Mouse (Mus musculus) kidney, embryonic 16.5 days (tissue): Measurements from ENCODE around the gene Exosc5. TPM values are rescaled to one million over a fixed set of nuclear protein-coding genes. Genes with fewer than 3 reads are reported as not detected.

Experiments used
- ATAC-seq: fragments of 200-750 bp; cut with Nextera tagmentation; 2 replicates; pipeline ENCODE4 v1.8.0; 2017; ENCODE audit warnings: moderate TSS enrichment; ENCODE audit not compliant: low FRiP score, low TSS enrichment
- H3K27ac ChIP-seq: fragments of 300-500 bp; sonication (generic); 2 replicates; pipeline ENCODE4 v1.5.1; 2014; ENCODE audit warnings: low read length
- H3K27me3 ChIP-seq: fragments of 300-500 bp; sonication (generic); 2 replicates; pipeline ENCODE4 v1.6.1; 2014; ENCODE audit warnings: low read length, control low read depth, mixed read lengths; ENCODE audit not compliant: insufficient read depth
- H3K36me3 ChIP-seq: fragments of 300-500 bp; sonication (generic); 2 replicates; pipeline ENCODE4 v1.6.1; 2014; ENCODE audit warnings: low read length, control low read depth, mixed read lengths; ENCODE audit not compliant: insufficient read depth
- H3K4me1 ChIP-seq: fragments of 300-500 bp; sonication (generic); 2 replicates; pipeline ENCODE4 v1.6.1; 2014; ENCODE audit warnings: low read length, control low read depth, mixed read lengths; ENCODE audit not compliant: insufficient read depth
- H3K4me2 ChIP-seq: fragments of 300-500 bp; sonication (generic); replicated peaks from 2 replicates; pipeline ENCODE4 v1.6.1; 2014; ENCODE audit warnings: low read depth, low read length
- H3K4me3 ChIP-seq: fragments of 300-500 bp; sonication (generic); 2 replicates; pipeline ENCODE4 v1.5.1; 2014; ENCODE audit warnings: mild to moderate bottlenecking, low read length
- H3K9ac ChIP-seq: fragments of 300-500 bp; sonication (generic); replicated peaks from 2 replicates; pipeline ENCODE4 v1.6.1; 2014; ENCODE audit warnings: low read length
- H3K9me3 ChIP-seq: fragments of 300-500 bp; sonication (generic); 2 replicates; pipeline ENCODE4 v1.6.1; 2016; ENCODE audit warnings: low read length, control low read depth
- WGBS: fragments of 180-500 bp; shearing (Covaris S2); extraction: QIAGEN DNeasy Blood & Tissue Kit; methylation state at CpG from one replicate; pipeline ENCODE4 v1.1.7; 2014; 5-methylcytosine and 5-hydroxymethylcytosine counted together
- polyA plus RNA-seq: library from polyadenylated mRNA; unstranded; fragments of >200 nt; fragmentation: Nextera tagmentation; extraction: Ambion mirVana; gene quantifications from 2 replicates; pipeline ENCODE4 v1.2.1, GENCODE M21; 2015

The Exosc5 gene
- polyA plus RNA-seq, 1 experiment from 2014 or later: 90.0 TPM

- H3K36me3 ChIP-seq: no peaks in the 10 kb centered on the region
- no peak overlapping the region for H3K9ac ChIP-seq
- H3K27ac ChIP-seq: no peak overlapping the region
- no peaks in the 10 kb centered on the region for H3K9me3 ChIP-seq
- WGBS: 83% methylated on average over 12 of the region's 12 CpGs
- no peaks in the 10 kb centered on the region for H3K27me3 ChIP-seq
- H3K4me3 ChIP-seq: no peak overlapping the region
- peaks cover 7% of the 10 kb centered on the region for H3K4me1 ChIP-seq
- ATAC-seq: no peak
- H3K4me2 ChIP-seq: no peak overlapping the region
Measured at GRCm38 (mm10) chr7:25652244-25652759, 6.7 kb upstream of the Exosc5 start.

GRCm38 (mm10) chr7:25655601-25656428, 3.1 kb upstream of the Exosc5 start:
- Histone ChIP-seq H3K4me2 (no peak overlapping the region), H3K27me3 (no peaks in the 10 kb centered on the region), H3K9me3 (no peaks in the 10 kb centered on the region), H3K4me3 (no peak overlapping the region), H3K36me3 (no peaks in the 10 kb centered on the region), H3K9ac (no peak overlapping the region), H3K4me1 (peaks cover 22% of the 10 kb centered on the region), H3K27ac (no peak overlapping the region)
- WGBS: 80% methylated on average over 11 of the region's 11 CpGs
- ATAC-seq: no peak

- ATAC-seq: no peak
- Histone ChIP-seq H3K4me3 (peak overlapping the region; percentile 77), H3K9ac (peak overlapping the region; percentile 76), H3K4me2 (peak overlapping the region; percentile 79), H3K36me3 (no peaks in the 10 kb centered on the region), H3K27ac (no peak overlapping the region), H3K9me3 (no peaks in the 10 kb centered on the region), H3K4me1 (peaks cover 22% of the 10 kb centered on the region), H3K27me3 (no peaks in the 10 kb centered on the region)
- WGBS: 37% methylated on average over 10 of the region's 10 CpGs
Measured at GRCm38 (mm10) chr7:25657785-25658184, 1.2 kb upstream of the Exosc5 start.

- 96% methylated on average over 8 of the region's 8 CpGs for WGBS
- peaks cover 35% of the 10 kb centered on the region for H3K36me3 ChIP-seq
- no peak overlapping the region for H3K4me3 ChIP-seq
- no peak for ATAC-seq
- H3K27me3 ChIP-seq: no peaks in the 10 kb centered on the region
- no peak overlapping the region for H3K27ac ChIP-seq
- H3K4me1 ChIP-seq: no peaks in the 10 kb centered on the region
- H3K9me3 ChIP-seq: no peaks in the 10 kb centered on the region
- H3K4me2 ChIP-seq: no peak overlapping the region
- H3K9ac ChIP-seq: no peak overlapping the region
Measured at GRCm38 (mm10) chr7:25666381-25666780, 7.4 kb downstream of the Exosc5 start.

GRCm38 (mm10) chr7:25669158-25669557, 10.2 kb downstream of the Exosc5 start:
- H3K4me2 ChIP-seq: no peak overlapping the region
- ATAC-seq: no peak

GRCm38 (mm10) chr7:25669631-25670030, 10.7 kb downstream of the Exosc5 start:
- Histone ChIP-seq H3K36me3 (peaks cover 25% of the 10 kb centered on the region), H3K27ac (no peak overlapping the region), H3K4me2 (no peak overlapping the region), H3K4me1 (peaks cover 2% of the 10 kb centered on the region), H3K4me3 (no peak overlapping the region), H3K9me3 (no peaks in the 10 kb centered on the region), H3K9ac (no peak overlapping the region), H3K27me3 (peaks cover 12% of the 10 kb centered on the region)
- 80% methylated on average over 9 of the region's 9 CpGs for WGBS
- no peak for ATAC-seq

More at GRCm38 (mm10) chr7:25669158-25669557, 10.2 kb downstream of the Exosc5 start:
- H3K9me3 ChIP-seq: no peaks in the 10 kb centered on the region
- peaks cover 29% of the 10 kb centered on the region for H3K36me3 ChIP-seq
- no peaks in the 10 kb centered on the region for H3K4me1 ChIP-seq
- peaks cover 8% of the 10 kb centered on the region for H3K27me3 ChIP-seq
- H3K9ac ChIP-seq: no peak overlapping the region
- WGBS: 86% methylated on average over 10 of the region's 10 CpGs
- no peak overlapping the region for H3K27ac ChIP-seq
- no peak overlapping the region for H3K4me3 ChIP-seq

- ATAC-seq: no peak
- no peak overlapping the region for H3K27ac ChIP-seq
- peaks cover 7% of the 10 kb centered on the region for H3K4me1 ChIP-seq
- H3K27me3 ChIP-seq: peaks cover 16% of the 10 kb centered on the region
- H3K4me3 ChIP-seq: no peak overlapping the region
- H3K9ac ChIP-seq: no peak overlapping the region
- peaks cover 20% of the 10 kb centered on the region for H3K36me3 ChIP-seq
- H3K9me3 ChIP-seq: no peaks in the 10 kb centered on the region
- no peak overlapping the region for H3K4me2 ChIP-seq
- WGBS: 95% methylated on average over 4 of the region's 4 CpGs
Measured at GRCm38 (mm10) chr7:25670096-25670495, 11.1 kb downstream of the Exosc5 start.

GRCm38 (mm10) chr7:25671686-25672085, 12.7 kb downstream of the Exosc5 start:
- H3K4me2 ChIP-seq: no peak overlapping the region
- H3K4me1 ChIP-seq: peaks cover 8% of the 10 kb centered on the region
- ATAC-seq: no peak
- no peak overlapping the region for H3K9ac ChIP-seq
- no peak overlapping the region for H3K27ac ChIP-seq
- H3K36me3 ChIP-seq: peaks cover 16% of the 10 kb centered on the region
- H3K27me3 ChIP-seq: peaks cover 29% of the 10 kb centered on the region
- WGBS: 78% methylated on average over 2 of the region's 2 CpGs
- no peak overlapping the region for H3K4me3 ChIP-seq
- no peaks in the 10 kb centered on the region for H3K9me3 ChIP-seq

- 54% methylated on average over 4 of the region's 4 CpGs for WGBS
- peaks cover 8% of the 10 kb centered on the region for H3K4me1 ChIP-seq
- H3K9me3 ChIP-seq: no peaks in the 10 kb centered on the region
- no peak overlapping the region for H3K4me2 ChIP-seq
- ATAC-seq: no peak
- no peak overlapping the region for H3K27ac ChIP-seq
- H3K4me3 ChIP-seq: no peak overlapping the region
- H3K9ac ChIP-seq: no peak overlapping the region
- H3K27me3 ChIP-seq: peaks cover 29% of the 10 kb centered on the region
- peaks cover 14% of the 10 kb centered on the region for H3K36me3 ChIP-seq
Measured at GRCm38 (mm10) chr7:25672442-25672841, 13.5 kb downstream of the Exosc5 start.

- peaks cover 8% of the 10 kb centered on the region for H3K4me1 ChIP-seq
- H3K9me3 ChIP-seq: no peaks in the 10 kb centered on the region
- no peak for ATAC-seq
- peak overlapping the region; percentile 68 for H3K4me2 ChIP-seq
- WGBS: 35% methylated on average over 9 of the region's 9 CpGs
- H3K4me3 ChIP-seq: peak overlapping the region; percentile 46; the same call in 1 of the 2 replicates
- H3K27me3 ChIP-seq: peaks cover 36% of the 10 kb centered on the region
- no peaks in the 10 kb centered on the region for H3K36me3 ChIP-seq
- H3K9ac ChIP-seq: no peak overlapping the region; the same call in 1 of the 2 replicates
- H3K27ac ChIP-seq: no peak overlapping the region
Measured at GRCm38 (mm10) chr7:25674297-25674696, 15.3 kb downstream of the Exosc5 start.
